In the genomic region with DNA sequence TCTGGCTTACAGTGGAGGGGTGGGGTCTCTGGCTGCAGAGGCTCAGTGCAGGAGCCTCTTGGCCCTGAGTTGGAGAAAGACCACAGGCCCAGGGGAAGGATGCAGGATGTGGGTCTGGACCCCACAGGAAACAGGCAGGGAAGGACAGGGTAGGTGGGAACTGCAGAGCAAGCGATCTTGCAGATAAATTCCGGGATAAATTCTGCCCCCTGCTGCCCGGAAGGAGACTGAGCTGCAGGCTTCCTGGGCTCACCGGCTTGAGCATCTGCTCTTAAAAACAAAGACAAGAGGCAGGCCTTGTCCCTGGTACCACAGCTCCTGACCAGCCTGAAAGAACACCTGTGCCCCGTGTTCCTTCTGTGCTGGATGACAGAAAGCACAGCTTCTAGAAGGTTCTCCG, we compare ENCODE assay signal across 10 mouse cellular contexts.
DNase-seq lines count a peak whose midpoint lies in the region; ATAC-seq lines count a peak whose summit lies in the region.
"Had no signal": no experiment of that assay in that cellular context is flagged by ENCODE, and none has a peak within 500 bp of the region (broad histone marks: within the 10 kb centered on the region; RNA-seq: fewer than 3 reads in every experiment).

No protein-coding gene starts in this region.

- H3K27me3 ChIP-seq in neural tube, embryonic 15.5 days (replicated peaks): no peaks in the 10 kb centered on the region
- no peaks in the 10 kb centered on the region for H3K27me3 ChIP-seq in hindbrain, embryonic 16.5 days (replicated peaks; ENCODE audit: control insufficient read depth, insufficient read depth, low read length)
- no peaks in the 10 kb centered on the region for H3K27me3 ChIP-seq in limb, embryonic 10.5 days (ENCODE audit: low read depth, poor library complexity, severe bottlenecking)

- H3K27ac ChIP-seq in neural tube, embryonic 15.5 days (replicated peaks): no peak overlapping the region
- H3K27ac ChIP-seq in hindbrain, embryonic 16.5 days (ENCODE audit: low read depth, low read length): no peak overlapping the region
- H3K27ac ChIP-seq in limb, embryonic 10.5 days: peak overlapping the region; percentile 46
- H3K27ac ChIP-seq: embryonic facial prominence, embryonic 13.5 days; limb, embryonic 13.5 days had no signal

- WGBS in neural tube, embryonic 15.5 days: 19% methylated on average over 6 of the region's 6 CpGs
- WGBS in hindbrain, embryonic 16.5 days: 20% methylated on average over 6 of the region's 6 CpGs
- WGBS in limb, embryonic 10.5 days: 23% methylated on average over 6 of the region's 6 CpGs

- H3K36me3 ChIP-seq in neural tube, embryonic 15.5 days: peaks cover 7% of the 10 kb centered on the region
- H3K36me3 ChIP-seq in hindbrain, embryonic 16.5 days (ENCODE audit: control insufficient read depth, insufficient read depth, low read length): no peaks in the 10 kb centered on the region
- H3K36me3 ChIP-seq in limb, embryonic 10.5 days: no peaks in the 10 kb centered on the region
- H3K36me3 ChIP-seq: embryonic facial prominence, embryonic 13.5 days; limb, embryonic 13.5 days had no signal

- ATAC-seq in neural tube, embryonic 15.5 days (ENCODE audit: low FRiP score): no peak; the same call in 1 of the 2 replicates
- 0 out of 2 replicates have a peak, but pooled peaks have one; percentile 15 for ATAC-seq in hindbrain, embryonic 16.5 days
- ATAC-seq in megakaryocyte, adult 5-6 weeks (ENCODE audit: poor library complexity, severe bottlenecking): no peak
- no peak for ATAC-seq in megakaryocyte-erythroid progenitor cell, adult 5-6 weeks (replicated peaks; ENCODE audit: low FRiP score, low TSS enrichment, poor library complexity, severe bottlenecking)

- 0 out of 2 replicates have a peak, but pooled peaks cover 2% of the 10 kb centered on the region for H3K9me3 ChIP-seq in neural tube, embryonic 15.5 days (replicated peaks)
- no peaks in the 10 kb centered on the region for H3K9me3 ChIP-seq in hindbrain, embryonic 16.5 days (ENCODE audit: control insufficient read depth, low read length)
- H3K9me3 ChIP-seq in limb, embryonic 10.5 days (replicated peaks): no peaks in the 10 kb centered on the region; the same call in 1 of the 2 replicates

- H3K9ac ChIP-seq in neural tube, embryonic 15.5 days (replicated peaks): no peak overlapping the region
- H3K9ac ChIP-seq in hindbrain, embryonic 16.5 days (ENCODE audit: low read depth, low read length): no peak overlapping the region
- H3K9ac ChIP-seq: embryonic facial prominence, embryonic 13.5 days; limb, embryonic 13.5 days had no signal

- H3K4me3 ChIP-seq in neural tube, embryonic 15.5 days (replicated peaks): no peak overlapping the region
- no peak overlapping the region for H3K4me3 ChIP-seq in hindbrain, embryonic 16.5 days (ENCODE audit: low read length)
- H3K4me3 ChIP-seq in limb, embryonic 10.5 days: no peak overlapping the region
- H3K4me3 ChIP-seq: embryonic facial prominence, embryonic 13.5 days; limb, embryonic 13.5 days had no signal

- peaks cover 22% of the 10 kb centered on the region; the same call in 1 of the 2 replicates for H3K4me1 ChIP-seq in neural tube, embryonic 15.5 days
- H3K4me1 ChIP-seq in hindbrain, embryonic 16.5 days (ENCODE audit: control insufficient read depth, insufficient read depth, low read depth, low read length): peaks cover 11% of the 10 kb centered on the region
- peaks cover 11% of the 10 kb centered on the region for H3K4me1 ChIP-seq in limb, embryonic 10.5 days

- peak; percentile 18 for DNase-seq in cerebellum, adult 8-10 months
- no peak for DNase-seq in cerebellum, adult 11-12 months
- DNase-seq in neural tube, embryonic 10.5 days (ENCODE audit: extremely low spot score, low spot score): peak; percentile 50
- DNase-seq in limb, embryonic 10.5 days (ENCODE audit: low spot score): peak; percentile 55

- H3K4me2 ChIP-seq in neural tube, embryonic 15.5 days: no peak overlapping the region
- no peak overlapping the region for H3K4me2 ChIP-seq in hindbrain, embryonic 16.5 days (ENCODE audit: low read length)
- H3K4me2 ChIP-seq: embryonic facial prominence, embryonic 13.5 days; limb, embryonic 13.5 days had no signal
